Mouse (Mus musculus) testis, adult 2 months (tissue): ENCODE results near the gene R3hdm4. TPM values are rescaled to one million over a fixed set of nuclear protein-coding genes. Genes with fewer than 3 reads are reported as not detected.

Experiments used
- H3K27ac ChIP-seq: fragments of 200-500 bp; 2 replicates; pipeline ENCODE4 v1.5.1; 2012; ENCODE audit warnings: low read depth, low read length; ENCODE audit not compliant: control insufficient read depth, insufficient read depth
- H3K27me3 ChIP-seq: fragments of 200-500 bp; 2 replicates; pipeline ENCODE4 v1.6.1; 2012; ENCODE audit warnings: mild to moderate bottlenecking, low read length, moderate library complexity; ENCODE audit not compliant: control insufficient read depth, insufficient read depth
- H3K36me3 ChIP-seq: fragments of 200-500 bp; 2 replicates; pipeline ENCODE4 v1.6.1; 2012; ENCODE audit warnings: mild to moderate bottlenecking, low read length; ENCODE audit not compliant: control insufficient read depth, insufficient read depth
- H3K4me1 ChIP-seq: fragments of 200-500 bp; 2 replicates; pipeline ENCODE4 v1.6.1; 2012; ENCODE audit warnings: low read length; ENCODE audit not compliant: control insufficient read depth, insufficient read depth
- H3K4me3 ChIP-seq: fragments of 200-500 bp; 2 replicates; pipeline ENCODE4 v1.5.1; 2012; ENCODE audit warnings: low read depth, mild to moderate bottlenecking, low read length, moderate library complexity, mixed read lengths; ENCODE audit not compliant: control insufficient read depth
- CTCF ChIP-seq: fragments of 200-500 bp; IDR thresholded peaks from 2 replicates; pipeline ENCODE4 v1.5.1; 2012; ENCODE audit warnings: low read depth, mild to moderate bottlenecking, inconsistent platforms, low read length, moderate library complexity; ENCODE audit not compliant: control insufficient read depth, insufficient read depth, insufficient replicate concordance
- POLR2A ChIP-seq: fragments of 200-500 bp; IDR thresholded peaks from 2 replicates; pipeline ENCODE4 v1.6.1; 2012; ENCODE audit warnings: low read depth, mild to moderate bottlenecking, inconsistent platforms, low read length, moderate library complexity; ENCODE audit not compliant: control insufficient read depth
- polyA plus RNA-seq: library from polyadenylated mRNA; depleted of rRNA; stranded (reverse); fragments of >200 nt; gene quantifications from 2 replicates; pipeline ENCODE4 v1.2.3, GENCODE M21; 2012

R3hdm4 gene
- polyA plus RNA-seq, 1 experiment = 15.2 TPM

DNA sequence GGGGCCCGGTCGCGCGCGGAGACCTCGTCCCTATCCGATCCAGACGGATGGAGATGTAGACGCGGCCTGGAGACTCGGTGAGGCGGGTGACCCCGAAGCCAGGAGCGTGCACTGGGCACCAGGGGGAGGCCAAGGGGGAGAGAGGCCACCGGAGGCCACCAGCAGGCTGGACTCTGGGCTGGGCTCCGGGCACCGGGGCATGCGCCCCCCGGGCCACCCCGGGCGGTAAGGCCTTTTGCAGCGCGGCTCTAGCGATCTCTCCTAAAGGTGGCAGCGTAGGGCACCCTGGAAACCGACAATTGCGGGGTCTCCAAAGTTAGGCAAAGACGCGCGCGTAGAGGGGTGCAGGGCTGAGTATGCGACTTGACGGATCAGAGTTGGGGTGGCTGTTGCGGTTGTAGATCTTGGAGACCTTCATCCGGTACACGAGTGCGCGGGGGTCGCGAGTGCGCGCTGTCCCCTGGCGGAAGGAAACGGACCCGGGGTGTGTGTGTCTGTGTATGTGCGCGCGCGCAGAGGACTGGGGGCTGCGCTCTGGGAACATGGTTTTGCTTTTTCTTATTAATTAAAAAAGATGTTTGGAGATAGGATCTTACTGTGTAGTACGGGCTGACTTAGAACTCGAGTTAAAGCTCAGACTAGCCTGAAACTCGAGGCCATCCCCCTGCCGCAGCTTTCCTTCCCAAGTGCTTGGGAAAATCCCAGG lies 6.5 kb upstream of the R3hdm4 start:
- Histone ChIP-seq H3K27ac (peak overlapping the region; percentile 55; the same call in 1 of the 2 replicates), H3K36me3 (no peaks in the 10 kb centered on the region), H3K4me1 (peaks cover 30% of the 10 kb centered on the region), H3K4me3 (peak overlapping the region; percentile 78), H3K27me3 (no peaks in the 10 kb centered on the region)
- TF ChIP-seq POLR2A = no peak
- TF ChIP-seq CTCF = no peak

GRCm38 (mm10) chr10:79926491-79927323 lies 5.7 kb upstream of the R3hdm4 start, which contains the start of gene Arid3a:
TSS of gene Arid3a (plus strand) at chr10:79927043.
- Histone ChIP-seq H3K27me3 (no peaks in the 10 kb centered on the region), H3K36me3 (no peaks in the 10 kb centered on the region), H3K4me3 (peak within 1 kb of the TSS; percentile 78), H3K4me1 (peaks cover 26% of the 10 kb centered on the region), H3K27ac (peak within 1 kb of the TSS; percentile 88)
- TF ChIP-seq CTCF = no peak
- peak; percentile 19 for TF ChIP-seq POLR2A

DNA sequence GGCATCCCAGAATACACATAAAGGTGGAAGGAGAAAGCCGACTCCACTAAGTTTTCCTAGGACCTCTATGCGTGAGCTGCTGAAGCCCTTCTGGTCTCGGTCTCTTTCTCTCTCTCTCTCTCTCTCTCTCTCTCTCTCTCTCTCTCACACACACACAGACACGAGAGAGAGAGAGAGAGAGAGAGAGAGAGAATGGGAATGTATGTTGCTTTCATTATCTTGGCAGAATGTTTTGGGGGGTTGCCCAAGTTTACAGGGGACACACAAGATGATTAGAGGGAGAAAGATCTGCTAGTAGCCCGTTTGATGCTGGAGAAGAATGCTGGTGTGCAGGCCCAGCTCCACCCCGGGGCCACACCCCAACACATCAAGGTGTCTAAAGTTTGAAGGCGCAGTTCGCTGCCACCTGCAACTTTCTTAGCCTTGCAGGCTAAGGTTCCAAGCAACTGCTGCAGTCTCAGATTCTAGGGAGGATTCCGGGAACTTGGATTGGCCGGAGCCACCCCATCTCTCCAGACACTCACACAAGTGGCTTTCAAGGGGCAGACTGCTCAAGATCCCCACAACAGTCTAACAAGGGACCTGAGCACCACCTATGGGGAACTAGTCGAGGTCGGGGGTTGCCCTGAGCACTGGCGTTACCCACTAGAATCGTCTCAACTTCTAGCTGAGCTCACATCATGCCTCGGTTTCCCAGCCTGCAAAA lies 4.9 kb upstream of the R3hdm4 start:
- Histone ChIP-seq H3K27ac (peak overlapping the region; percentile 88), H3K36me3 (no peaks in the 10 kb centered on the region), H3K27me3 (no peaks in the 10 kb centered on the region), H3K4me3 (peak overlapping the region; percentile 78), H3K4me1 (peaks cover 26% of the 10 kb centered on the region)
- TF ChIP-seq CTCF (no peak), POLR2A (no peak)

- H3K4me3 ChIP-seq = peak overlapping the region; percentile 74
- TF ChIP-seq CTCF = peak; percentile 100
- TF ChIP-seq POLR2A = no peak
- H3K4me1 ChIP-seq = peaks cover 31% of the 10 kb centered on the region
- H3K27me3 ChIP-seq = no peaks in the 10 kb centered on the region
- no peak overlapping the region for H3K27ac ChIP-seq
- H3K36me3 ChIP-seq = no peaks in the 10 kb centered on the region
These were observed 4.2 kb upstream of the R3hdm4 start for GRCm38 (mm10) chr10:79924998-79925784.

DNA sequence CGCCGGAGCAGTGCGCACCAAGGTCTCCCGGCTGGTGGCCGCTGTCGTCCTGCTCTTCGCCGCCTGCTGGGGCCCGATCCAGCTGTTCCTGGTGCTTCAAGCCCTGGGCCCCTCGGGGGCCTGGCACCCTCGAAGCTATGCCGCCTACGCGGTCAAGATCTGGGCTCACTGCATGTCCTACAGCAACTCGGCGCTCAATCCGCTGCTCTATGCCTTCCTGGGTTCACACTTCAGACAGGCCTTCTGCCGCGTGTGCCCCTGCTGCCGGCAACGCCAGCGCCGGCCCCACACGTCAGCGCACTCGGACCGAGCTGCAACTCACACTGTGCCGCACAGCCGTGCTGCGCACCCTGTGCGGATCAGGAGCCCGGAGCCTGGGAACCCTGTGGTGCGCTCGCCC lies 564 bp upstream of the R3hdm4 start:
- Histone ChIP-seq H3K4me1 (peaks cover 30% of the 10 kb centered on the region), H3K27me3 (no peaks in the 10 kb centered on the region)
- TF ChIP-seq POLR2A = no peak

DNA sequence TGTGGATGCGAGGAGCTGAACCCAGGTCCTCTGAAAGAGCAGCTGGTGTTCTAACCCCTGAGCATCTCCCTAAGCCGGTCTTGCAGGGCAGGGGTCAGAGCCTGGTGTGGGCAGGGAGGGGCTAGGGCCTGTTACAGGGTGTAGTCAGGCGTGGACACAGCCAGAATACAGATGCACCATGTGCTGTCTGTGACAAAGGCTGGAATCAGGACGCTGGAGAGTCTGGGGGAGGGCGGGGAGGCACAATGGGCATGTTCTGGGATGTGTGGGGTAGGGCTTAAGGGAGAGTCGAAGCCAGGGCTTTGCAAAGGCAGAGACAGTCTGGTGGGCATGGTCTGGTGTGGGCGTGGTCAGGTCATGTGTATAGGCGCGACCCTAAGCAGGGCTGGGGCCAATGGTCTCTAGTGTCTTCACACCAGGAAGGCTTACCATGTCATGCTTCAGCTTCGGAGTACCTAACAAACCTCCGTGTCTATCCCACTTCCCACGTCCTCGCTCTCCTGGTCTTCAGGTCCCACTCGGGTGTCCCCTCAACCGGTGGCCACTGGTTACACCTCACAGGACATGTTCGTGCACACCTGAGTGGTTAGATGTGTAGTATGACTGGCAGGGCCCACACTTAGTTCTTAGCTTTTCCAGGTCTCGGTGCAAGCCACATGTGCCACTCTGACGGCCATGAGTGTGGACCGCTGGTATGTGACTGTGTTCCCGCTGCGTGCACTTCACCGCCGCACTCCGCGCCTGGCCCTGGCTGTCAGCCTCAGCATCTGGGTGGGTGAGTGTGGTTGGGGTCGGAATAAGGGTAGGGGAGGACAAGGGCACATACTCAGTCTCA lies 735 bp downstream of the R3hdm4 start:
- Histone ChIP-seq H3K36me3 (no peaks in the 10 kb centered on the region), H3K4me1 (peaks cover 30% of the 10 kb centered on the region), H3K4me3 (no peak overlapping the region), H3K27me3 (no peaks in the 10 kb centered on the region), H3K27ac (no peak overlapping the region)
- TF ChIP-seq CTCF (no peak), POLR2A (no peak)

More for the DNA sequence above, 564 bp upstream of the R3hdm4 start:
- Histone ChIP-seq H3K36me3 (no peaks in the 10 kb centered on the region), H3K4me3 (no peak overlapping the region), H3K27ac (no peak overlapping the region)
